In genomic region chr4:155086108-155087024, GRCm38 (mm10) we compare ENCODE assay signal across 1 mouse cellular context.
TF ChIP-seq lines count a peak whose summit lies in the region.

Gene Rer1, minus strand, starts transcription at chr4:155086382.
Gene Morn1, plus strand, starts transcription at chr4:155086577.

TF ChIP-seq in MEL, 35 proteins besides CTCF, POLR2A, EP300 and RAD21 (continued from another document):
- TF ChIP-seq UBTF (IDR thresholded peaks at IDR 0.05; ENCODE audit: borderline replicate concordance, insufficient read depth, low read depth, low read length) (0 out of 2 replicates have a peak, but pooled peaks have one; percentile 47), ELF1 (IDR thresholded peaks at IDR 0.05; ENCODE audit: low read depth, low read length) (peak; percentile 96), TBP (IDR thresholded peaks at IDR 0.05; ENCODE audit: low read depth, low read length) (no peak), MEF2A (IDR thresholded peaks at IDR 0.05; ENCODE audit: extremely low read depth, insufficient replicate concordance, low read depth, low read length, poor library complexity, severe bottlenecking) (no peak), MYB (IDR thresholded peaks at IDR 0.05; ENCODE audit: low read depth, low read length) (peak; percentile 74), JUND (IDR thresholded peaks at IDR 0.05; ENCODE audit: low read depth, low read length) (no peak), ZC3H11A (IDR thresholded peaks at IDR 0.05; ENCODE audit: low read depth, low read length) (no peak), CHD2 (IDR thresholded peaks at IDR 0.05; ENCODE audit: low read length) (no peak), POLR2AphosphoS5 (IDR thresholded peaks at IDR 0.05; ENCODE audit: borderline replicate concordance, low read depth, low read length) (no peak), POLR2AphosphoS2 (IDR thresholded peaks at IDR 0.05; ENCODE audit: low read length) (peak; percentile 66; the same call in 1 of the 2 replicates), MXI1 (IDR thresholded peaks at IDR 0.05; ENCODE audit: low read depth, low read length) (peak; percentile 89), ETS1 (IDR thresholded peaks at IDR 0.05; ENCODE audit: low read depth, low read length) (peak; percentile 29; the same call in 1 of the 2 replicates)
